Mouse (Mus musculus) lung, postnatal 0 days (tissue): ENCODE data around the gene Sec14l5.

ENCODE experiments used
- CTCF ChIP-seq: IDR thresholded peaks from 2 replicates; pipeline ENCODE4 v1.5.1; 2016; ENCODE audit warnings: antibody characterized with exemption, mild to moderate bottlenecking
- EP300 ChIP-seq: IDR thresholded peaks from 2 replicates; pipeline ENCODE4 v1.6.1; 2016; ENCODE audit warnings: antibody characterized with exemption, mild to moderate bottlenecking, control low read depth

- no peak for TF ChIP-seq CTCF
- TF ChIP-seq EP300 = no peak
Measured at GRCm38 (mm10) chr16:5203200-5203599, 56.3 kb downstream of the Sec14l5 start.
